Mouse (Mus musculus): ENCODE data around the gene Pdzk1ip1.

Pdzk1ip1 gene

GRCm38 (mm10) chr4:115088611-115089338 lies at the start of gene Pdzk1ip1:
TSS of gene Pdzk1ip1 (plus strand) at chr4:115088708.
- 46% methylated on average over 11 of the region's 11 CpGs for WGBS

- WGBS: 82% methylated on average over 3 of the region's 3 CpGs
Observed at GRCm38 (mm10) chr4:115045621-115046020, 42.9 kb upstream of the Pdzk1ip1 start.

- 14% methylated on average over 5 of the region's 5 CpGs for WGBS
Observed at GRCm38 (mm10) chr4:115047750-115048149, 40.8 kb upstream of the Pdzk1ip1 start.

GRCm38 (mm10) chr4:115048190-115048589 lies 40.3 kb upstream of the Pdzk1ip1 start:
- 58% methylated on average over 8 of the region's 8 CpGs for WGBS

- WGBS: 85% methylated on average over 5 of the region's 5 CpGs
Observed at GRCm38 (mm10) chr4:115051245-115051644, 37.3 kb upstream of the Pdzk1ip1 start.

GRCm38 (mm10) chr4:115052343-115053005 lies 36.0 kb upstream of the Pdzk1ip1 start:
- WGBS: 3% methylated on average over 36 of the region's 36 CpGs

GRCm38 (mm10) chr4:115055044-115055443 lies 33.5 kb upstream of the Pdzk1ip1 start:
- 26% methylated on average over 2 of the region's 2 CpGs for WGBS

- WGBS: 30% methylated on average over 3 of the region's 3 CpGs
Observed at GRCm38 (mm10) chr4:115055691-115056090, 32.8 kb upstream of the Pdzk1ip1 start.

GRCm38 (mm10) chr4:115056371-115056920 lies 32.1 kb upstream of the Pdzk1ip1 start, which contains the start of gene Tal1:
TSS of gene Tal1 (plus strand) at chr4:115056426.
- WGBS: 2% methylated on average over 60 of the region's 60 CpGs

- WGBS: 1% methylated on average over 48 of the region's 48 CpGs
Observed at GRCm38 (mm10) chr4:115056921-115057673, 31.4 kb upstream of the Pdzk1ip1 start.

- 2% methylated on average over 33 of the region's 33 CpGs for WGBS
Observed at GRCm38 (mm10) chr4:115057674-115058316, 30.7 kb upstream of the Pdzk1ip1 start.

GRCm38 (mm10) chr4:115058317-115058761 lies 30.2 kb upstream of the Pdzk1ip1 start:
- 3% methylated on average over 20 of the region's 20 CpGs for WGBS

GRCm38 (mm10) chr4:115058871-115059590 lies 29.5 kb upstream of the Pdzk1ip1 start:
- 9% methylated on average over 23 of the region's 23 CpGs for WGBS

- 57% methylated on average over 12 of the region's 12 CpGs for WGBS
Observed at GRCm38 (mm10) chr4:115059871-115060270, 28.6 kb upstream of the Pdzk1ip1 start.

GRCm38 (mm10) chr4:115060753-115061152 lies 27.8 kb upstream of the Pdzk1ip1 start:
- WGBS: 47% methylated on average over 3 of the region's 3 CpGs

GRCm38 (mm10) chr4:115062540-115062874 lies 26.0 kb upstream of the Pdzk1ip1 start:
- WGBS: 9% methylated on average over 9 of the region's 9 CpGs

GRCm38 (mm10) chr4:115062875-115063517 lies 25.5 kb upstream of the Pdzk1ip1 start:
- WGBS: under 1% methylated on average over 58 of the region's 58 CpGs

- 5% methylated on average over 31 of the region's 31 CpGs for WGBS
Observed at GRCm38 (mm10) chr4:115063518-115064239, 24.8 kb upstream of the Pdzk1ip1 start.

- 58% methylated on average over 1 of the region's 1 CpGs for WGBS
Observed at GRCm38 (mm10) chr4:115071668-115072067, 16.8 kb upstream of the Pdzk1ip1 start.

- WGBS: 89% methylated on average over 1 of the region's 1 CpGs
Observed at GRCm38 (mm10) chr4:115074789-115075188, 13.7 kb upstream of the Pdzk1ip1 start.

All from cerebral cortex, adult 2 months (tissue).